Mouse (Mus musculus) cerebellum, adult 2 months (tissue): ENCODE measurements around the gene Dynlt1a. TPM values are rescaled to one million over a fixed set of nuclear protein-coding genes. Genes with fewer than 3 reads are reported as not detected.
"Not testable (repeated sequence)": the region's sequence is repeated elsewhere in the genome, so short reads cannot be mapped to it uniquely, and the experiment has no call there.

ENCODE experiments used
- DNase-seq, 2 experiments: peaks; one replicate each; pipeline ENCODE4 v3.0.0; 2021
- H3K27ac ChIP-seq: fragments of 200-500 bp; 2 replicates; pipeline ENCODE4 v1.5.1; 2012; ENCODE audit warnings: low read length, control low read depth, inconsistent platforms; ENCODE audit not compliant: insufficient read depth
- H3K27me3 ChIP-seq: fragments of 200-500 bp; 2 replicates; pipeline ENCODE4 v1.6.1; 2012; ENCODE audit warnings: inconsistent platforms, mild to moderate bottlenecking, low read length, moderate library complexity; ENCODE audit not compliant: control insufficient read depth, insufficient read depth
- H3K4me1 ChIP-seq: fragments of 200-500 bp; 2 replicates; pipeline ENCODE4 v1.6.1; 2011; ENCODE audit warnings: low read length; ENCODE audit not compliant: control insufficient read depth, insufficient read depth
- H3K4me3 ChIP-seq: fragments of 200-500 bp; replicated peaks from 2 replicates; pipeline ENCODE3; 2011; ENCODE audit warnings: mild to moderate bottlenecking, low read depth, low read length, control low read depth; ENCODE audit not compliant: insufficient read depth
- WGBS: fragments of 180-500 bp; shearing (Covaris S2); methylation state at CpG from one replicate; pipeline ENCODE4 v1.1.7; 2018; 5-methylcytosine and 5-hydroxymethylcytosine counted together
- polyA plus RNA-seq: library from polyadenylated mRNA; depleted of rRNA; stranded (reverse); fragments of >200 nt; gene quantifications from 2 replicates; pipeline ENCODE4 v1.2.3, GENCODE M21; 2012; rRNA removed

The Dynlt1a gene
- polyA plus RNA-seq = 18.7 and 19.9 TPM in 2 replicates

DNA sequence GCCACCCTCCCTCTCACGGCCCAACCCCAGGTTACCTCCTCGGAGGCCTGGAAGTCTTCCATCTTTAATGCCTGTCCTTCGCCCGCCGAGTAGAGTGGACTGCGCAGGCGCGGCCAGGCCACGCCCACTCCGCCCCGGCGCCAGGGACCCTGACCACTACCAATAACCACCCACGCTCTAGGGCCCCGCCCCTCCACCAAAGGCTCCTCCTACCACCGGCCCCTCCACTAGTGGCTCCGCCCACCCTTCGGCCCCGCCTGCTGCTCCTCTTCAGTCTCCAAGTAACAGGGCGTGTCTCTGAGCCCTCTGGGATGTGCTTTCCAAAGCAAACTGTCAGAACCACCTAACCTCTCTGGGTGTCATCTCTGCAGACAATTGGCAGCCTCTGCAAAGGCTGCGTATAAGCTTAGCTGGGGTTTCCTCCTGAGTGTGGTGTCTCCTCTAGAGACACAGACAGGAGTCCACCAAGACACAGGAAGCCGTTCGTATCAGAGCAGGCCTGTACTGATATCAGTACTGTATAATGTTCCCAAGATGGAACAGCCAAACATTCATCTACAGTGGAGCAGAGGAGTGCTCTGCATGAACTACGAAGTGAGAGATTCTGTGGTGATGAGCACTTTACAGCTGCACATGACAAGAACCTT is at the start of gene Dynlt1a:
TSS of gene Dynlt1a (minus strand) at position 162 of the 647 bp plus-strand sequence.
- H3K27me3 ChIP-seq, H3K4me1 ChIP-seq: not testable (repeated sequence)
- 3% methylated on average over 23 of the region's 23 CpGs for WGBS
- Histone ChIP-seq H3K4me3 (peak within 1 kb of the TSS; percentile 54), H3K27ac (peak within 1 kb of the TSS; percentile 61; the same call in 1 of the 2 replicates)
- peak; percentile 99 to 100 for DNase-seq

DNA sequence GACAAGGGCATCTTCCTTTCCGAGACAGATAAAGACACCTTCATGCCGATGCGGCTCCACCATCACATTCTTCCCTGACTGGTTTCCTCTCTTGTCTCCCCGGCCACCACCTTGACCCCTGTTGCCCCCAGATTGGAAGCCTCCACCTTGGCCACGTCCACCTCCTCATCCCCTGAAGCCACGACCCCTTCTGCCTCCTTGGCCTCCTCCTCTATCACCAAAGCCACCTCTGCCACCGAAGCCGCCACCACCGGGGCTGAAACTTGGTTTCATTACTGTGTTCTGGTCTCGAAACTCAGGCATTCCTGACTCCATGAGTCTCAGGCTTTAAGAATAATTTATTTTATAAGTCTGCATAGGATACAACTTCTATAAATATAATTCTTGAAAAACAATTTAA is 38.0 kb upstream of the Dynlt1a start:
- 93% methylated on average over 10 of the region's 10 CpGs for WGBS
- not testable (repeated sequence) for DNase-seq

GRCm38 (mm10) chr17:6342606-6343294 is 25.4 kb upstream of the Dynlt1a start:
- WGBS = no CpG with 5 or more reads among the region's 12 CpGs
- DNase-seq, H3K4me1 ChIP-seq, H3K4me3 ChIP-seq, H3K27me3 ChIP-seq, H3K27ac ChIP-seq: not testable (repeated sequence)

More for the DNA sequence above, 38.0 kb upstream of the Dynlt1a start:
- H3K4me3 ChIP-seq, H3K27ac ChIP-seq, H3K4me1 ChIP-seq, H3K27me3 ChIP-seq: not testable (repeated sequence)

GRCm38 (mm10) chr17:6328997-6329396 is 11.7 kb upstream of the Dynlt1a start:
- H3K27me3 ChIP-seq, H3K4me1 ChIP-seq, H3K4me3 ChIP-seq, H3K27ac ChIP-seq: not testable (repeated sequence)
- WGBS = 82% methylated on average over 3 of the region's 4 CpGs
- peak in 1 of 2 experiments; percentile 11 for DNase-seq

- H3K27me3 ChIP-seq, H3K4me1 ChIP-seq, H3K4me3 ChIP-seq, DNase-seq, H3K27ac ChIP-seq: not testable (repeated sequence)
- 95% methylated on average over 7 of the region's 7 CpGs for WGBS
Observed at GRCm38 (mm10) chr17:6327554-6327953, 10.3 kb upstream of the Dynlt1a start.

DNA sequence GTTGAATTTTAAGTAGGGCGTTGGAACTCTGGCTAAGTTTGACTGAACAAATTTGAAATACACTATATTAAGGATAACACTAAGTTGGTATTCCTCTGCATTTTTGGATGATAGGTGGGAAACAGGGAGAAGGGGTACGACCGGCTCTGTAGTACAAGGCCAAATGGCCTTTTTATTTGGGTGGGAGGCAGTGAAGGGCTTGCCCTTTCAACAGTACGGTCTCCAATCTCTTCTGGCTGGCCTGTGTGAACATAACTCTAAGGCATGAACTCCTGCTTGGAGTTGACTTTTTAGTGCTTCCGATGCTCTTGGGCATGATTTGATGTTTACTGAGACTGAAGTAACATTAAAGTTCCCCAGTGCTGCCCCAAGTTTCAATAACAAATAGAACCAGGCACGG is 8.2 kb upstream of the Dynlt1a start:
- not testable (repeated sequence) for DNase-seq, H3K4me1 ChIP-seq, H3K27me3 ChIP-seq, H3K27ac ChIP-seq, H3K4me3 ChIP-seq
- 80% methylated on average over 6 of the region's 6 CpGs for WGBS

DNA sequence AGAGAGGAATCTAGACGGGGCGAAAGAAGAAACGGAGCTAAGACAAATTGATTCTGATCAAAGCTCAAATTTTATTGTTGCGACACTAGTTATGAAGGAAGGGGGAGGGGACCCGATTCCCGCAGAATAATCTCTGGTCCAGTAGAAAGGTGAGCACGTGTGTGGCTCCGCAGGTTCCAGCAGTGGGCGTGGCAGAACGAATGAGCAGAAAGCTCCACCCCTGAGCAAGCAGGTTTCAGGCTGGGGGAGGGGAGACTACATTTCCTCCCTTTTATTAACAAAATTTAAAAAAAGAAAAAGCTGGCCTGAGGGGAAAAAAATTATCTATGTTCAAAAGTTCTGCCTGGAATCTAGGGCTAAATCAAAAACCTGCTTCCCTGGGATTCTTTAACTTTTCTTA is 7.7 kb upstream of the Dynlt1a start:
- H3K27me3 ChIP-seq, DNase-seq, H3K27ac ChIP-seq, H3K4me1 ChIP-seq, H3K4me3 ChIP-seq: not testable (repeated sequence)
- WGBS = 62% methylated on average over 10 of the region's 10 CpGs

DNA sequence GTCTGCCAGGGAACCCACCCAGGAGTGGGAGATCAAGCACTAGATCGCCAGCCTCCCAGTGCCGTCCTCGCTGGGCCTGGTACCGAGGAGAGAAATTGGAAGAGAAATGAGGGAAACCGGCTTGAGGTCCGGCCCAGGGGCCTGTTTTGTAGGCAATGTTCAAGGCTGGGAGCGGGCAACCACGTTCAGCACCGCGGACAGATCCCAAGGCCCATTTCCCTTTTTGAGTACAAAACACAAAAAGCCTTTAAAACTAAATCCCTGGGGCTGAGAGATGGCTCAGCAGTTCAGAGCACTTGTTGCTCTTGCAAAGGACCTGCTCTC is 4.4 kb upstream of the Dynlt1a start:
- WGBS = no CpG with 5 or more reads among the region's 10 CpGs
- not testable (repeated sequence) for H3K4me3 ChIP-seq, H3K4me1 ChIP-seq, H3K27me3 ChIP-seq, DNase-seq, H3K27ac ChIP-seq

GRCm38 (mm10) chr17:6321081-6321777 is 3.9 kb upstream of the Dynlt1a start:
- H3K27ac ChIP-seq = 0 out of 2 replicates have a peak overlapping the region, but pooled peaks have one; percentile 20
- peak overlapping the region; percentile 64 for H3K4me3 ChIP-seq
- WGBS = under 1% methylated on average over 10 of the region's 60 CpGs
- H3K27me3 ChIP-seq, H3K4me1 ChIP-seq: not testable (repeated sequence)
- peak; percentile 29 to 53 for DNase-seq

- Histone ChIP-seq H3K27ac (peak overlapping the region; percentile 61; the same call in 1 of the 2 replicates), H3K4me3 (peak overlapping the region; percentile 54)
- DNase-seq = peak; percentile 74 to 81
- not testable (repeated sequence) for H3K27me3 ChIP-seq, H3K4me1 ChIP-seq
- under 1% methylated on average over 38 of the region's 38 CpGs for WGBS
Observed at GRCm38 (mm10) chr17:6316379-6317126, 747 bp downstream of the Dynlt1a start.

DNA sequence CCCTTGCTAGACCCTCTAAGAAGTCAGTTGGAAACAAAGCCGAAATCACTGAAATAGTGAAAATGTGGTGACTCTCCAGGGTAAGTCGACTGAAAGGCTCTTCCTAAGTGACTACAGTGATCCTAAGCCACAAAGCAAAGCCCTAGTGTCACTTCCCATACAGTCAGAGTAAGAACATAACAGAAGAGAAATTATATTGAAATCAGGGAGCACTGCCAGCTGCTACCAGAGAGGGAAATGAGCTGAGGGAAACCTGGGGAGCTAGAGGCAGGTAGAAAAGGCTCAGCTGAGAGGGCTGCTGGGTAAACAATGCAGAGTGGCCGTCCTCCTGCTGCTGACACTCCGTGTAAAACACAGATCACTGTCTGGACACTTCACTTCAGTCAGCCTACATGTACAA is 1.6 kb downstream of the Dynlt1a start:
- H3K4me3 ChIP-seq = not testable (repeated sequence)

DNA sequence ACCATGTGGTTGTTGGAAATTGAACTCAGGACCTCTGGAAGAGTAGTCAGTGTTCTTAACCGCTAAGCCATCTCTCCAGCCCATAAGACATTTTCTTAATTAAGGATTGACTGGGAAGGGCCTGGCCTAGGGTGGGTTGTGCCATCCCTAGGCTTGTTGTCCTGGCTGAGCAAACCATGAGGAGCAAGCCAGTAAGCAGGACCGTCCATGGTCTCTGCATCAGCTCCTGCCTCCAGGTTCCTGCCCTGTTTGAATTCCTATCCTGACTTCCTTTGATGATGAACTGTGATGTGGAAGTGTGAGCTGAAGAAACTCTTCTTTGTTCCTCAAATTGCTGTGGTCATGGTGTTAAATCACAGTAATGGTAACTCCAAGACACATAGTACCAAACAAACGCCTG is 2.8 kb downstream of the Dynlt1a start:
- H3K4me1 ChIP-seq, H3K4me3 ChIP-seq, H3K27me3 ChIP-seq, H3K27ac ChIP-seq: not testable (repeated sequence)
- 86% methylated on average over 2 of the region's 3 CpGs for WGBS
- peak in 1 of 2 experiments; percentile 23 for DNase-seq

More for the DNA sequence above, 1.6 kb downstream of the Dynlt1a start:
- not testable (repeated sequence) for H3K27me3 ChIP-seq, H3K4me1 ChIP-seq, H3K27ac ChIP-seq
- WGBS = 16% methylated on average over 3 of the region's 4 CpGs
- DNase-seq = peak; percentile 50 to 53
